Mouse (Mus musculus): Measurements from ENCODE around the gene Cpsf4l. TPM values are rescaled to one million over a fixed set of nuclear protein-coding genes. Genes with fewer than 3 reads are reported as not detected.

The Cpsf4l gene
- polyA plus RNA-seq, 1 experiment = 0.06 TPM

GRCm38 (mm10) chr11:113667122-113667521 is 42.7 kb downstream of the Cpsf4l start:
- no peak for TF ChIP-seq GATA1 (IDR thresholded peaks at IDR 0.05; ENCODE audit: low read length)

- no peak for TF ChIP-seq GATA1 (IDR thresholded peaks at IDR 0.05; ENCODE audit: low read length)
Measured at GRCm38 (mm10) chr11:113666648-113667047, 43.2 kb downstream of the Cpsf4l start.

- TF ChIP-seq GATA1 (IDR thresholded peaks at IDR 0.05; ENCODE audit: low read length) = no peak
Measured at GRCm38 (mm10) chr11:113666205-113666604, 43.6 kb downstream of the Cpsf4l start.

GRCm38 (mm10) chr11:113664279-113664678 is 45.5 kb downstream of the Cpsf4l start:
- no peak for TF ChIP-seq GATA1 (IDR thresholded peaks at IDR 0.05; ENCODE audit: low read length)

- TF ChIP-seq GATA1 (IDR thresholded peaks at IDR 0.05; ENCODE audit: low read length) = no peak
Measured at GRCm38 (mm10) chr11:113661835-113662351, 47.9 kb downstream of the Cpsf4l start.

GRCm38 (mm10) chr11:113660940-113661339 is 48.9 kb downstream of the Cpsf4l start:
- TF ChIP-seq GATA1 (IDR thresholded peaks at IDR 0.05; ENCODE audit: low read length) = no peak

- TF ChIP-seq GATA1 (IDR thresholded peaks at IDR 0.05; ENCODE audit: low read length) = no peak
Measured at GRCm38 (mm10) chr11:113658763-113659162, 51.1 kb downstream of the Cpsf4l start.

- TF ChIP-seq GATA1 (IDR thresholded peaks at IDR 0.05; ENCODE audit: low read length) = no peak
Measured at GRCm38 (mm10) chr11:113658319-113658718, 51.5 kb downstream of the Cpsf4l start.

- TF ChIP-seq GATA1 (IDR thresholded peaks at IDR 0.05; ENCODE audit: low read length) = no peak
Measured at GRCm38 (mm10) chr11:113657221-113657620, 52.6 kb downstream of the Cpsf4l start.

GRCm38 (mm10) chr11:113656511-113656932 is 53.3 kb downstream of the Cpsf4l start:
- no peak for TF ChIP-seq GATA1 (IDR thresholded peaks at IDR 0.05; ENCODE audit: low read length)

GRCm38 (mm10) chr11:113654561-113655270 is 55.1 kb downstream of the Cpsf4l start:
- no peak for TF ChIP-seq GATA1 (IDR thresholded peaks at IDR 0.05; ENCODE audit: low read length)

GRCm38 (mm10) chr11:113654105-113654504 is 55.7 kb downstream of the Cpsf4l start:
- no peak for TF ChIP-seq GATA1 (IDR thresholded peaks at IDR 0.05; ENCODE audit: low read length)

GRCm38 (mm10) chr11:113652516-113652915 is 57.3 kb downstream of the Cpsf4l start:
- TF ChIP-seq GATA1 (IDR thresholded peaks at IDR 0.05; ENCODE audit: low read length) = no peak

- TF ChIP-seq GATA1 (IDR thresholded peaks at IDR 0.05; ENCODE audit: low read length) = no peak
Measured at GRCm38 (mm10) chr11:113651907-113652273, 57.9 kb downstream of the Cpsf4l start.

GRCm38 (mm10) chr11:113651206-113651906 is 58.5 kb downstream of the Cpsf4l start:
- TF ChIP-seq GATA1 (IDR thresholded peaks at IDR 0.05; ENCODE audit: low read length) = peak; percentile 10

GRCm38 (mm10) chr11:113649353-113650210 is 60.2 kb downstream of the Cpsf4l start, which contains the start of gene Slc39a11:
Gene Slc39a11 (minus strand): TSS chr11:113650079.
- TF ChIP-seq GATA1 (IDR thresholded peaks at IDR 0.05; ENCODE audit: low read length) = no peak
